In the genomic region with DNA sequence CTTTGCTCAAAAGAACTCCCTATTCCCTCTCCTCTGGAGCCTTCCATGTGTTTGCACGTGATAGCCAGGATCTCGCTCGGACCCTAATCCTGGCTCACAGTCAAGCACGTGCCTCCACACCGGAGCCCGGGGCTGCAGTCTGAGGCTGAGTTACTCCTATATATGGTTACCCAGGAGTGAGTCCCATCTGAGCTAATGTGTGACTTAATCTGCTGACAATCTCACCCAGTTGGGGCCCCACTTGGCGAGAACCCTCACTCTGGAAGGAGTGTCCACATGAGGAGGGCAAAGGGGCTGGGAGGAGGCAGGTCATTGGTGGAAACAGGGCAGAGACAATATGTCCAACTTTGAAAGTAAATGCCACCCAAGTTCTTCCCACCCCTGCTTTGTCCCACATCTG, we compare ENCODE assay signal across 12 mouse cellular contexts. TPM values are rescaled to one million over a fixed set of nuclear protein-coding genes. Genes with fewer than 3 reads are reported as not detected.
A peak's percentile ranks its signal among the peaks of the same experiment; 100 is the strongest.
DNase-seq lines count a peak whose midpoint lies in the region; ATAC-seq lines count a peak whose summit lies in the region.
"Had no signal": no experiment of that assay in that cellular context is flagged by ENCODE, and none has a peak within 500 bp of the region (broad histone marks: within the 10 kb centered on the region; RNA-seq: fewer than 3 reads in every experiment).

No protein-coding gene starts in this region.

- ATAC-seq in hindbrain, embryonic 12.5 days (ENCODE audit: low FRiP score): no peak
- ATAC-seq in liver, embryonic 11.5 days (replicated peaks; ENCODE audit: low FRiP score): no peak
- no peak for ATAC-seq in megakaryocyte-erythroid progenitor cell, adult 5-6 weeks (replicated peaks; ENCODE audit: low FRiP score, low TSS enrichment, poor library complexity, severe bottlenecking)
- ATAC-seq: midbrain, embryonic 13.5 days had no signal

- H3K4me2 ChIP-seq in hindbrain, embryonic 12.5 days (replicated peaks): no peak overlapping the region
- no peak overlapping the region for H3K4me2 ChIP-seq in liver, embryonic 11.5 days
- H3K4me2 ChIP-seq: limb, embryonic 13.5 days; midbrain, embryonic 13.5 days had no signal

- peaks cover 64% of the 10 kb centered on the region for H3K4me1 ChIP-seq in hindbrain, embryonic 10.5 days (replicated peaks)
- H3K4me1 ChIP-seq in hindbrain, embryonic 12.5 days: peaks cover 19% of the 10 kb centered on the region
- peaks cover 60% of the 10 kb centered on the region for H3K4me1 ChIP-seq in embryonic facial prominence, embryonic 10.5 days
- H3K4me1 ChIP-seq in liver, embryonic 11.5 days (replicated peaks; ENCODE audit: control insufficient read depth, insufficient read depth, low read length): peaks cover 43% of the 10 kb centered on the region

- peak overlapping the region; percentile 20; the same call in 1 of the 2 replicates for H3K27ac ChIP-seq in hindbrain, embryonic 10.5 days
- no peak overlapping the region for H3K27ac ChIP-seq in hindbrain, embryonic 12.5 days
- H3K27ac ChIP-seq in embryonic facial prominence, embryonic 10.5 days (replicated peaks): peak overlapping the region; percentile 32; the same call in 1 of the 2 replicates
- H3K27ac ChIP-seq in liver, embryonic 11.5 days (ENCODE audit: low read depth, low read length): 0 out of 2 replicates have a peak overlapping the region, but pooled peaks have one; percentile 15
- H3K27ac ChIP-seq: limb, embryonic 13.5 days; midbrain, embryonic 13.5 days had no signal

- no peak for DNase-seq in hindbrain, embryonic 10.5 days (ENCODE audit: low spot score)
- DNase-seq in Muller cell, postnatal 12 days (ENCODE audit: inconsistent ontology term): peak; percentile 57
- DNase-seq in embryonic facial prominence, embryonic 10.5 days (ENCODE audit: low spot score): no peak
- no peak for DNase-seq in liver, embryonic 11.5 days (ENCODE audit: low spot score)
- DNase-seq in c-Kit-positive CD71-positive TER-119-positive erythroid progenitor cells, embryonic 14.5 days (ENCODE audit: low spot score): no peak
- DNase-seq: layer of hippocampus, adult 9-11 months; right cerebral cortex, postnatal 4 days; thymus, adult 2 months had no signal

- H3K4me3 ChIP-seq in hindbrain, embryonic 10.5 days: no peak overlapping the region
- H3K4me3 ChIP-seq in hindbrain, embryonic 12.5 days: no peak overlapping the region
- no peak overlapping the region for H3K4me3 ChIP-seq in embryonic facial prominence, embryonic 10.5 days
- H3K4me3 ChIP-seq in liver, embryonic 11.5 days (ENCODE audit: low read depth, low read length): no peak overlapping the region
- H3K4me3 ChIP-seq: limb, embryonic 13.5 days; midbrain, embryonic 13.5 days had no signal

- H3K9me3 ChIP-seq in hindbrain, embryonic 10.5 days: no peaks in the 10 kb centered on the region
- no peaks in the 10 kb centered on the region for H3K9me3 ChIP-seq in hindbrain, embryonic 12.5 days (replicated peaks)
- H3K9me3 ChIP-seq in embryonic facial prominence, embryonic 10.5 days: no peaks in the 10 kb centered on the region
- H3K9me3 ChIP-seq in liver, embryonic 11.5 days (ENCODE audit: control insufficient read depth, low read length): no peaks in the 10 kb centered on the region
- H3K9me3 ChIP-seq: limb, embryonic 13.5 days; midbrain, embryonic 13.5 days had no signal

- 0 out of 2 replicates have a peak, but pooled peaks cover 7% of the 10 kb centered on the region for H3K36me3 ChIP-seq in hindbrain, embryonic 10.5 days
- H3K36me3 ChIP-seq in hindbrain, embryonic 12.5 days: 0 out of 2 replicates have a peak, but pooled peaks cover 15% of the 10 kb centered on the region
- H3K36me3 ChIP-seq in embryonic facial prominence, embryonic 10.5 days (replicated peaks): peaks cover 18% of the 10 kb centered on the region
- peaks cover 4% of the 10 kb centered on the region; the same call in 1 of the 2 replicates for H3K36me3 ChIP-seq in liver, embryonic 11.5 days (ENCODE audit: control insufficient read depth, insufficient read depth, low read length)
- H3K36me3 ChIP-seq: midbrain, embryonic 13.5 days had no signal

- no peak overlapping the region for H3K9ac ChIP-seq in hindbrain, embryonic 12.5 days
- no peak overlapping the region for H3K9ac ChIP-seq in liver, embryonic 11.5 days (ENCODE audit: low read depth, low read length)
- H3K9ac ChIP-seq: limb, embryonic 13.5 days; midbrain, embryonic 13.5 days had no signal

- no peaks in the 10 kb centered on the region for H3K27me3 ChIP-seq in hindbrain, embryonic 10.5 days (ENCODE audit: insufficient read depth, poor library complexity, severe bottlenecking)
- H3K27me3 ChIP-seq in hindbrain, embryonic 12.5 days: no peaks in the 10 kb centered on the region
- no peaks in the 10 kb centered on the region for H3K27me3 ChIP-seq in embryonic facial prominence, embryonic 10.5 days (replicated peaks; ENCODE audit: low read depth, poor library complexity, severe bottlenecking)
- no peaks in the 10 kb centered on the region for H3K27me3 ChIP-seq in liver, embryonic 11.5 days (replicated peaks; ENCODE audit: control insufficient read depth, insufficient read depth, low read length)
- H3K27me3 ChIP-seq: limb, embryonic 13.5 days; midbrain, embryonic 13.5 days had no signal

- 79% methylated on average over 7 of the region's 7 CpGs for WGBS in hindbrain, embryonic 10.5 days
- WGBS in hindbrain, embryonic 12.5 days: 60% methylated on average over 7 of the region's 7 CpGs
- 86% methylated on average over 7 of the region's 7 CpGs for WGBS in embryonic facial prominence, embryonic 10.5 days
- WGBS in liver, embryonic 11.5 days: 60% methylated on average over 7 of the region's 7 CpGs

RNA-seq across cellular contexts. Expression of a gene that starts 17.2 kb away (rescaled TPM):
- 47.3 and 55.7 TPM in 2 replicates for polyA plus RNA-seq in hindbrain, embryonic 10.5 days (2016; fragmentation: Nextera tagmentation; extraction: Ambion mirVana)
- polyA plus RNA-seq in hindbrain, embryonic 12.5 days (2016; fragmentation: Nextera tagmentation; extraction: Ambion mirVana): 26.2 and 29.6 TPM in 2 replicates
- 76.6 and 77.0 TPM in 2 replicates for polyA plus RNA-seq in embryonic facial prominence, embryonic 10.5 days (2016; fragmentation: Nextera tagmentation; extraction: Ambion mirVana)
- 96.3 and 97.0 TPM in 2 replicates for polyA plus RNA-seq in liver, embryonic 11.5 days (2014; fragmentation: Nextera tagmentation; extraction: Ambion mirVana)
- total RNA-seq in megakaryocyte-erythroid progenitor cell, adult 5-6 weeks (2014; fragmentation: Nextera tagmentation): 142 and 159 TPM in 2 replicates
- 42.9 and 55.8 TPM in 2 replicates for total RNA-seq in megakaryocyte-erythroid progenitor cell, adult 5-6 weeks (2017)

RNA-seq across cellular contexts. Expression of a gene that starts 57.7 kb away (rescaled TPM):
- polyA plus RNA-seq in hindbrain, embryonic 10.5 days (2016; fragmentation: Nextera tagmentation; extraction: Ambion mirVana): 8.5 and 10.5 TPM in 2 replicates
- 25.1 and 31.5 TPM in 2 replicates for polyA plus RNA-seq in hindbrain, embryonic 12.5 days (2016; fragmentation: Nextera tagmentation; extraction: Ambion mirVana)
- 12.9 and 15.2 TPM in 2 replicates for polyA plus RNA-seq in embryonic facial prominence, embryonic 10.5 days (2016; fragmentation: Nextera tagmentation; extraction: Ambion mirVana)
- polyA plus RNA-seq in liver, embryonic 11.5 days (2014; fragmentation: Nextera tagmentation; extraction: Ambion mirVana): 11.3 and 13.4 TPM in 2 replicates
- total RNA-seq in megakaryocyte-erythroid progenitor cell, adult 5-6 weeks (2014; fragmentation: Nextera tagmentation): 1.3 and 1.4 TPM in 2 replicates
- total RNA-seq in megakaryocyte-erythroid progenitor cell, adult 5-6 weeks (2017): 0.91 and 1.4 TPM in 2 replicates
